Mouse (Mus musculus): ENCODE results near the gene Rimbp2.

- no peak for TF ChIP-seq GATA1 (IDR thresholded peaks at IDR 0.05; ENCODE audit: borderline replicate concordance, low read length)
- no peak for TF ChIP-seq FLI1 (IDR thresholded peaks at IDR 0.05; ENCODE audit: low read length)
These were observed 5.6 kb upstream of the Rimbp2 start for GRCm38 (mm10) chr5:128958916-128959315.
